Mouse (Mus musculus) CH12.LX (cell line): ENCODE data around the gene Ak9.

Experiments
- ELF1 ChIP-seq: IDR thresholded peaks from 2 replicates; pipeline ENCODE4 v1.6.1; 2014; ENCODE audit warnings: low read depth, mild to moderate bottlenecking, inconsistent platforms, low read length, improper control_type of control experiment
- EP300 ChIP-seq: IDR thresholded peaks from 2 replicates; pipeline ENCODE4 v1.6.1; 2011; ENCODE audit warnings: low read length, improper control_type of control experiment
- MAX ChIP-seq: IDR thresholded peaks from 2 replicates; pipeline ENCODE4 v1.6.1; 2011; ENCODE audit warnings: low read length, improper control_type of control experiment
- MYC ChIP-seq: IDR thresholded peaks from 2 replicates; pipeline ENCODE4 v1.6.1; 2011; ENCODE audit warnings: low read depth, mild to moderate bottlenecking, improper control_type of control experiment, low read length
- NELFE ChIP-seq: IDR thresholded peaks from 2 replicates; pipeline ENCODE4 v1.6.1; 2011; ENCODE audit warnings: low read depth, low read length, improper control_type of control experiment
- POLR2A ChIP-seq: IDR thresholded peaks from 2 replicates; pipeline ENCODE4 v1.6.1; 2011; ENCODE audit warnings: low read depth, mild to moderate bottlenecking, improper control_type of control experiment, low read length
- ZKSCAN1 ChIP-seq: IDR thresholded peaks from 2 replicates; pipeline ENCODE4 v1.6.1; 2012; ENCODE audit warnings: low read depth, inconsistent platforms, low read length, improper control_type of control experiment, borderline replicate concordance
- ZMIZ1 ChIP-seq: IDR thresholded peaks from 2 replicates; pipeline ENCODE4 v1.6.1; 2012; ENCODE audit warnings: low read depth, mild to moderate bottlenecking, inconsistent platforms, low read length, improper control_type of control experiment
- ZNF384 ChIP-seq: IDR thresholded peaks from 2 replicates; pipeline ENCODE4 v1.6.1; 2012; ENCODE audit warnings: low read depth, low read length, improper control_type of control experiment, inconsistent platforms

- TF ChIP-seq MAX (no peak), ZKSCAN1 (no peak), ZMIZ1 (no peak), POLR2A (no peak), ZNF384 (no peak), ELF1 (no peak), MYC (no peak), EP300 (no peak), NELFE (no peak)
Measured at GRCm38 (mm10) chr10:41393555-41393954, 89.8 kb downstream of the Ak9 start.
